Mouse (Mus musculus) lung, postnatal 0 days (tissue): Measurements from ENCODE around the gene Rinl.

Experiments
- CTCF ChIP-seq: IDR thresholded peaks from 2 replicates; pipeline ENCODE4 v1.5.1; 2016; ENCODE audit warnings: antibody characterized with exemption, mild to moderate bottlenecking
- EP300 ChIP-seq: IDR thresholded peaks from 2 replicates; pipeline ENCODE4 v1.6.1; 2016; ENCODE audit warnings: antibody characterized with exemption, mild to moderate bottlenecking, control low read depth

DNA sequence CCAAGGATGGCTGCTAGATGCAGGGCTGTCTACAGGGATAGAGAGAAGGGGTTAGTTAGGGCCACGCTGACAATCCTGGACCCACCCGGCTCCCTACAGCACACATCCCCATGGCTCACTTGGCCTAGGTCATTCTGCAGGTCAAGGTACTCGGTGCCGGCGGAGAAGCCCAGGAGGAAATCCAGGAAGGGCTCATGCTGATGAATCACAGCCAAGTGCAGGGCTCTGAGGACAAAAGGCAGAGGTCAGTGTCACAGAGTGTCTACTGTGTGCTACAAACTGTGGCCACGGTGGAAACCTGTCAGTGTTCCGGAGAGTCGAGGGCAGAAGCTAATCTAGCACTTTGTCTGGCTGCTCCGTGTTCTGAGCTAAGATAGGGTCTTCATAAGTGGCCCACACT, 26.9 kb upstream of the Rinl start:
- TF ChIP-seq CTCF = no peak
- TF ChIP-seq EP300 = no peak
